Mouse (Mus musculus) midbrain, embryonic 13.5 days (tissue): ENCODE results near the gene Aebp1. TPM values are rescaled to one million over a fixed set of nuclear protein-coding genes. Genes with fewer than 3 reads are reported as not detected.

Experiments
- ATAC-seq: fragments of 200-750 bp; cut with Nextera tagmentation; 2 replicates; pipeline ENCODE4 v1.8.0; 2017; ENCODE audit warnings: mild to moderate bottlenecking, moderate TSS enrichment, moderate library complexity
- H3K27ac ChIP-seq: fragments of 300-500 bp; sonication (generic); 2 replicates; pipeline ENCODE4 v1.5.1; 2015; ENCODE audit warnings: inconsistent platforms, mild to moderate bottlenecking, moderate library complexity
- H3K27me3 ChIP-seq: fragments of 300-500 bp; sonication (generic); 2 replicates; pipeline ENCODE4 v1.6.1; 2015; ENCODE audit warnings: mild to moderate bottlenecking, inconsistent platforms
- H3K36me3 ChIP-seq: fragments of 300-500 bp; sonication (generic); 2 replicates; pipeline ENCODE4 v1.6.1; 2015; ENCODE audit warnings: mild to moderate bottlenecking, inconsistent platforms
- H3K4me1 ChIP-seq: fragments of 300-500 bp; sonication (generic); replicated peaks from 2 replicates; pipeline ENCODE4 v1.6.1; 2015; ENCODE audit warnings: inconsistent platforms
- H3K4me2 ChIP-seq: fragments of 300-500 bp; sonication (generic); replicated peaks from 2 replicates; pipeline ENCODE4 v1.6.1; 2015; ENCODE audit warnings: moderate library complexity, mild to moderate bottlenecking, inconsistent platforms
- H3K4me3 ChIP-seq: fragments of 300-500 bp; sonication (generic); replicated peaks from 2 replicates; pipeline ENCODE4 v1.5.1; 2015; ENCODE audit warnings: mild to moderate bottlenecking, inconsistent platforms
- H3K9ac ChIP-seq: fragments of 300-500 bp; sonication (generic); replicated peaks from 2 replicates; pipeline ENCODE4 v1.6.1; 2015; ENCODE audit warnings: mild to moderate bottlenecking, inconsistent platforms
- H3K9me3 ChIP-seq: fragments of 300-500 bp; sonication (generic); 2 replicates; pipeline ENCODE4 v1.6.1; 2016; ENCODE audit warnings: mild to moderate bottlenecking, inconsistent platforms
- WGBS: fragments of 180-500 bp; shearing (Covaris S2); methylation state at CpG from one replicate; pipeline ENCODE4 v1.1.7; 2015; 5-methylcytosine and 5-hydroxymethylcytosine counted together
- polyA plus RNA-seq: library from polyadenylated mRNA; unstranded; fragments of >200 nt; fragmentation: Nextera tagmentation; extraction: Ambion mirVana; gene quantifications from 2 replicates; pipeline ENCODE4 v1.2.1, GENCODE M21; 2015

The Aebp1 gene
- polyA plus RNA-seq, 1 experiment from 2014 or later, result 10.6 TPM

DNA sequence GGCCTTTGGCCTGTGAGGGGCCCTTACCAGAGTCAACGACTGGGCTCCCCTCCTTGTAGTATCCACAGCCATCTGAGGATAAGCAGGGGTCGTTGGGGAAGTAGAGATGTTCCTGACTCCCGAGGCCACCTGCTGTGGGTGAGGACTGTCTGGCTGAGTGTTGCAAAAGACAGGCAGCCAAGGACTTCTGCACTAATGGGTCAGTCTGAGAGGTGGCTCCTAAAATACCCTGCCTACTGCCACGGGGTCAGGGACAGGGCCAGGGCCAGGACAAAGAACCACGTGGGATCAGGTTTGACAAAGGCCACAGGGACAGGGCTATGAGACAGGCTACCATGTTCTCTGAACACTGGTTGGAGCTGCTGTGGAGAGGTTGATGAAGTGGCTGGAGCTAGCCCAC, 53.2 kb downstream of the Aebp1 start:
- no peak overlapping the region for H3K4me2 ChIP-seq
- WGBS, result 57% methylated on average over 5 of the region's 5 CpGs
- no peak for ATAC-seq

DNA sequence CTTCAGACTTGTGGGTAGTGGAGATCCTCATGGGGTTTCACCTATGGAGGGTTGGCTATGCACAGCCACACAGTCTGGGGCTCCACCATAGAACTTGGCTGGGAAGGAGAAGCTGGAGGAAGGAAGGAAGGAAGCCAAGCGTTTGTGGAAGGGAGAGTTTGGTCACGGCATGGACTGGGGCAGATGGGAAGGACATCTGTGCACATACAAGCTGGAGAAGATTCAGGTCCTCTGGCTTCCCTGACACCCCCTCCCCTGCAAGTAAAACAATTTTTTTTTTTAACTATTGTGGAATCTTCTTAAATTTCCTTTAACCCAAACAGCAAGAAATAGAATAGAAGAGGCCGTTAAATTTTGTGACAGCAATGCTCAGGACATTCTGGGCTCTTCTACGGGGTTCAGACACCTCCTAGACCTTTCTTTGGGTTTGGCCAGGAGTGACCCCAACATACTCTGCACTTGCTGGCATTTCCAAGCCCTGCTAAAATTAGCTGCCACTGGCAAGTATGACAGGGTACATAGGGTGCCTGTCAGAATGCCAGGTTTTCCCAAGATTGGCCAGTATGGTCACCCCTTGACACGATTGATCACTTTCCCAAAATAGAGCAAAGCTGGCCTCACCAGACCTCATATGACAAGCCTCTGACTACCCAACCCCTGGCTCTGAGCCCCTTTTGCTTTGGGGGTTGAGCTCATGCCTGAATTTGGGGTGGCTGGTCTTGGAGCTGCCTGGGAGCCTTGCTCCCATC, 53.9 kb downstream of the Aebp1 start:
- H3K36me3 ChIP-seq, result no peaks in the 10 kb centered on the region
- WGBS, result 88% methylated on average over 5 of the region's 5 CpGs
- no peaks in the 10 kb centered on the region for H3K4me1 ChIP-seq
- H3K9ac ChIP-seq, result no peak overlapping the region
- H3K27me3 ChIP-seq, result no peaks in the 10 kb centered on the region
- H3K4me3 ChIP-seq, result no peak overlapping the region
- no peaks in the 10 kb centered on the region for H3K9me3 ChIP-seq
- no peak overlapping the region for H3K27ac ChIP-seq
- H3K4me2 ChIP-seq, result no peak overlapping the region
- no peak for ATAC-seq

More for the DNA sequence above, 53.2 kb downstream of the Aebp1 start:
- no peak overlapping the region for H3K4me3 ChIP-seq
- no peak overlapping the region for H3K27ac ChIP-seq
- no peak overlapping the region for H3K9ac ChIP-seq
- H3K9me3 ChIP-seq, result no peaks in the 10 kb centered on the region
- no peaks in the 10 kb centered on the region for H3K4me1 ChIP-seq
- no peaks in the 10 kb centered on the region for H3K36me3 ChIP-seq
- no peaks in the 10 kb centered on the region for H3K27me3 ChIP-seq

DNA sequence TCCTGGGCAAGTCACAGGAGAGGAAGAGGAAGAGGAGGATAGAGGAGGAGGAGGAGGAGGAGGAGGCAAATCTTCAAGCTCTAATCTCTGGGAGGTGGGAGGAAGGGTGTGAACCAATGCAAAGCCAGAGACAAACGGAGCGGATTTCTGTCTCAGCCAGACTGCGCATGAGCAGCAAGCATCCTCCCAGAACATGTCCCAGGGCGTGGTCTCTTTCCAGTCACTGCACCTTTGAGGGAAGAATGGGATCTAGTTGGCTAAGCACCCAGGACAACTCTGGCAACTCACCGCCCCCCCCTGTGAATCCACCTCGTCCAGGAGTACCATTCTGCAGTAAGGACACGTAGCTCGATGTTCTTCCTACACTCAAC, 54.4 kb downstream of the Aebp1 start:
- no peak overlapping the region for H3K9ac ChIP-seq
- H3K4me2 ChIP-seq, result no peak overlapping the region
- no peaks in the 10 kb centered on the region for H3K36me3 ChIP-seq
- ATAC-seq, result no peak
- no peaks in the 10 kb centered on the region for H3K4me1 ChIP-seq
- H3K27me3 ChIP-seq, result no peaks in the 10 kb centered on the region
- H3K9me3 ChIP-seq, result no peaks in the 10 kb centered on the region
- H3K27ac ChIP-seq, result no peak overlapping the region
- WGBS, result 76% methylated on average over 8 of the region's 8 CpGs
- H3K4me3 ChIP-seq, result no peak overlapping the region

DNA sequence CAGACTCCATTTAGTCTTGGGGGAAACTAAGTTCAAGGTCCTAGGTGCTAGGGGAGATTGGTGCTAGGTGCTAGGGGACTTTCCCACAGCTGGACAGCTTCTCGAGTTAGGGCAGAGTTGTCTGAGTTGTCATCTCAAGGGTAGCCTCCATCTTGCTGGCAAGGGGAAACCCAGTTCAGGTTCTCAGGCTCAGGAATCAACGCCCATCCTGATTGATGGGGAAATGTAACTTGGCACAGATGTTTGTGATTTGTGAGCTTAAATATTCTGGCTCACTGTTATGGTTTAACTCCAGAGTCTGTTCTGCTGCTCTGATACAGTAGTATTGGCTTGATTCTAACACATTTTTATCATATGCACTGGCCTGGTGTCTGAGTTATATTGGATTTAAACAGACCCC, 56.4 kb downstream of the Aebp1 start:
- Histone ChIP-seq H3K4me1 (no peaks in the 10 kb centered on the region), H3K4me2 (no peak overlapping the region), H3K9ac (no peak overlapping the region), H3K9me3 (no peaks in the 10 kb centered on the region), H3K27me3 (no peaks in the 10 kb centered on the region), H3K4me3 (no peak overlapping the region), H3K36me3 (no peaks in the 10 kb centered on the region), H3K27ac (no peak overlapping the region)
- WGBS, result 71% methylated on average over 2 of the region's 2 CpGs
- no peak for ATAC-seq

DNA sequence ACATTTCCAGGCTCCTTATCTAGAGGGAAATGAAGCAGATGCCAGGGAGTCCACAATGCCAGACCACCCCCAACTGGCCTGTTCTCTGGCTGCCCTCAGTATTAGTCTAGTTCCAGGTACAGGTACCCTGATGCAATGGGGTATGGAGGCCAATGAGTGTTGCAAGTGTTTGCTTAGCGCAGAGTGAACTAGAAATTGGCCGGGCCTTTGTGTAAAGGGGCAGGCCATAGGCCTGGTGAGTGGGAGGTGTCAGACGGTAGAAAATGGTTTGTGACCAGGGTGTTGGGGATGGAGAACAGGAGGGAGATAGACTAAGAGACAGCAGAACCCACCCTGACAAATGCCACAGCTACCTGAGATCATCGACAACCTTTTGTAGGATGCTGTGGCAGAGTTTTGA, 57.9 kb downstream of the Aebp1 start:
- WGBS, result 93% methylated on average over 4 of the region's 4 CpGs
- H3K4me1 ChIP-seq, result no peaks in the 10 kb centered on the region
- no peak overlapping the region for H3K27ac ChIP-seq
- H3K9me3 ChIP-seq, result no peaks in the 10 kb centered on the region
- no peaks in the 10 kb centered on the region for H3K27me3 ChIP-seq
- no peaks in the 10 kb centered on the region for H3K36me3 ChIP-seq
- H3K9ac ChIP-seq, result no peak overlapping the region
- H3K4me2 ChIP-seq, result no peak overlapping the region
- no peak for ATAC-seq
- no peak overlapping the region for H3K4me3 ChIP-seq

DNA sequence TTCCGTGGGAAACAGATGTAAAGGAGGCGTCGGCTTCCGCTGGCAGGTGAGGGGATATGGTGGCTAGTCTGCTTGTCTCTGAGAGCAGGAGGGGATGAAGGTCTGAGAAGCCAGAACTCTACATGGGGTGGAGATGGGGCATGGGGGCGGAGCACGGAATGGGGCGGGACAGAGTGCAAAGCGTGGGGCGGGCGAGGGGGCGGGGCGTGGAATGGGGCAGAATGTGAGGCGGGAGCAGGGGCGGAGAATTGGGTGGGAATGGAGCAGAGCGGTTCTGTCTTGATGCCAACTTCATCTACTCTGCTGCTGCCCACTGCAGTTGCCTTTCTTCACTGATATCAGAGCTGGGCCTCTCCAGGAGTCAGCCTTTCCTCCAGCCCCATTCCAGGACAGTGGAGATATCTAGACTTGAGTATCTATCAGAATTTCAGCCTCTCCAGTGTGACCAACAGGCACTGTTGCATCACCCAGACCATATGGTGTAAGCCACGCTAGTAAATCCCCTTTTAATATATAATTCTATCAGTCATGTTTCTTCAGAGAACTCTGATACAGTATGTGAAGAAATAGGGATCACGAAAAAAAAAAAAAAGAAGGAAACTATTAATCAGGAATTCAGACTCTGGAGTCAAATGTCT, 58.7 kb downstream of the Aebp1 start:
- H3K9me3 ChIP-seq, result no peaks in the 10 kb centered on the region
- no peaks in the 10 kb centered on the region for H3K36me3 ChIP-seq
- H3K4me3 ChIP-seq, result no peak overlapping the region
- H3K27ac ChIP-seq, result no peak overlapping the region
- no peak overlapping the region for H3K4me2 ChIP-seq
- no peaks in the 10 kb centered on the region for H3K27me3 ChIP-seq
- no peak overlapping the region for H3K9ac ChIP-seq
- no peak for ATAC-seq
- no peaks in the 10 kb centered on the region for H3K4me1 ChIP-seq
- 31% methylated on average over 17 of the region's 17 CpGs for WGBS

Other genes starting within 250 kb of the Aebp1 start
- gene Mrps24, start 146.3 kb upstream of the Aebp1 start, polyA plus RNA-seq, result 160 and 177 TPM in 2 replicates
- gene Urgcp, start 99.6 kb upstream of the Aebp1 start, polyA plus RNA-seq, result 24.9 and 26.5 TPM in 2 replicates
- 151 and 155 TPM in 2 replicates for gene Dbnl, start 73.5 kb upstream of the Aebp1 start, polyA plus RNA-seq
- 2.3 and 2.6 TPM in 2 replicates for gene Pgam2, start 58.2 kb upstream of the Aebp1 start, polyA plus RNA-seq
- gene Polm, start 23.9 kb upstream of the Aebp1 start, polyA plus RNA-seq, result 6.5 and 8.2 TPM in 2 replicates
- gene Pold2, start 16.3 kb downstream of the Aebp1 start, polyA plus RNA-seq, result 55.4 and 63.0 TPM in 2 replicates
- gene Myl7, start 36.8 kb downstream of the Aebp1 start, polyA plus RNA-seq, result 0.39 and 0.50 TPM in 2 replicates
- gene Gck, start 88.1 kb downstream of the Aebp1 start, polyA plus RNA-seq, result 6.1 and 6.8 TPM in 2 replicates
- 78.8 and 84.0 TPM in 2 replicates for gene Ykt6, start 93.7 kb downstream of the Aebp1 start, polyA plus RNA-seq
- gene Camk2b, start 204.4 kb downstream of the Aebp1 start, polyA plus RNA-seq, result 45.6 and 47.0 TPM in 2 replicates